Mouse (Mus musculus) heart, adult 10 weeks (tissue): ENCODE measurements around the gene Bicra. TPM values are rescaled to one million over a fixed set of nuclear protein-coding genes. Genes with fewer than 3 reads are reported as not detected.

Experiments used
- polyA plus RNA-seq: library from polyadenylated mRNA; stranded (reverse); fragments of 350-450 nt; fragmentation: Illumina TruSeq; extraction: RNeasy Lipid Tissue Mini Kit (QIAGEN cat#74804); gene quantifications from one replicate; pipeline ENCODE4 v1.2.3, GENCODE M21; 2014; ENCODE audit warnings: low read depth, low replicate concordance

Gene Bicra
- 5.2 TPM for polyA plus RNA-seq

GRCm38 (mm10) chr7:16047338-16048146 lies at the start of gene Bicra:
Gene Bicra (minus strand): TSS chr7:16047921.

GRCm38 (mm10) chr7:16061219-16062098 lies 13.7 kb upstream of the Bicra start, which contains the start of gene Zfp541:
Gene Zfp541 (plus strand): TSS chr7:16061814.

GRCm38 (mm10) chr7:15967312-15967711 lies 80.4 kb downstream of the Bicra start, which contains the start of gene Ehd2:
Gene Ehd2 (minus strand): TSS chr7:15967567.

GRCm38 (mm10) chr7:15945721-15946536 lies 101.8 kb downstream of the Bicra start, which contains the start of gene Nop53:
Gene Nop53 (minus strand): TSS chr7:15946074.

GRCm38 (mm10) chr7:15922220-15922773 lies 125.4 kb downstream of the Bicra start, which contains the start of gene Selenow:
Gene Selenow (minus strand): TSS chr7:15922402.

Other genes starting within 250 kb of the Bicra start
- not detected for gene Obox6, start 208.2 kb downstream of the Bicra start, polyA plus RNA-seq
- gene Crx, start 168.0 kb downstream of the Bicra start, polyA plus RNA-seq: not detected
- not detected for gene Crxos, start 165.3 kb downstream of the Bicra start, polyA plus RNA-seq
- 298 TPM for gene Selenow, start 125.5 kb downstream of the Bicra start, polyA plus RNA-seq
- gene Nop53, start 101.8 kb downstream of the Bicra start, polyA plus RNA-seq: 143 TPM
- 52.6 TPM for gene Ehd2, start 80.4 kb downstream of the Bicra start, polyA plus RNA-seq
- not detected for gene Zfp541, start 13.9 kb upstream of the Bicra start, polyA plus RNA-seq
- gene Napa, start 50.5 kb upstream of the Bicra start, polyA plus RNA-seq: 87.2 TPM
- 39.1 TPM for gene Kptn, start 72.0 kb upstream of the Bicra start, polyA plus RNA-seq
- 0.55 TPM for gene Slc8a2, start 81.9 kb upstream of the Bicra start, polyA plus RNA-seq
- gene Meis3, start 127.2 kb upstream of the Bicra start, polyA plus RNA-seq: 8.7 TPM
- 6.8 TPM for gene Dhx34, start 174.1 kb upstream of the Bicra start, polyA plus RNA-seq
- 0.71 TPM for gene C5ar2, start 196.2 kb upstream of the Bicra start, polyA plus RNA-seq
- gene C5ar1, start 211.6 kb upstream of the Bicra start, polyA plus RNA-seq: 4.4 TPM
- 11.7 TPM for gene Inafm1, start 225.7 kb upstream of the Bicra start, polyA plus RNA-seq
- 72.3 TPM for gene Ccdc9, start 238.9 kb upstream of the Bicra start, polyA plus RNA-seq